Mouse (Mus musculus) lung, postnatal 0 days (tissue): ENCODE measurements around the gene Fbp2. TPM values are rescaled to one million over a fixed set of nuclear protein-coding genes. Genes with fewer than 3 reads are reported as not detected.

Source experiments
- ATAC-seq: fragments of 200-750 bp; cut with Nextera tagmentation; 2 replicates; pipeline ENCODE4 v1.8.0; 2017; ENCODE audit warnings: moderate library complexity
- DNase-seq: peaks from one replicate; pipeline ENCODE4 v3.0.0-alpha.2; 2016; ENCODE audit warnings: low spot score
- H3K27ac ChIP-seq: fragments of 300-500 bp; sonication (generic); 2 replicates; pipeline ENCODE4 v1.5.1; 2014; ENCODE audit warnings: antibody characterized with exemption, mild to moderate bottlenecking, low read length, mixed read lengths
- H3K27me3 ChIP-seq: fragments of 300-500 bp; sonication (generic); replicated peaks from 2 replicates; pipeline ENCODE4 v1.6.1; 2014; ENCODE audit warnings: low read length, mixed read lengths; ENCODE audit not compliant: insufficient read depth
- H3K36me3 ChIP-seq: fragments of 300-500 bp; sonication (generic); 2 replicates; pipeline ENCODE4 v1.6.1; 2014; ENCODE audit warnings: low read length, mixed read lengths; ENCODE audit not compliant: insufficient read depth
- H3K4me1 ChIP-seq: fragments of 300-500 bp; sonication (generic); 2 replicates; pipeline ENCODE4 v1.6.1; 2014; ENCODE audit warnings: antibody characterized with exemption, low read depth, low read length, mixed read lengths; ENCODE audit not compliant: insufficient read depth
- H3K4me2 ChIP-seq: fragments of 300-500 bp; sonication (generic); replicated peaks from 2 replicates; pipeline ENCODE4 v1.6.1; 2014; ENCODE audit warnings: low read depth, mild to moderate bottlenecking, low read length, moderate library complexity, mixed read lengths
- H3K4me3 ChIP-seq: fragments of 300-500 bp; sonication (generic); 2 replicates; pipeline ENCODE4 v1.5.1; 2014; ENCODE audit warnings: low read depth, low read length
- H3K9ac ChIP-seq: fragments of 300-500 bp; sonication (generic); replicated peaks from 2 replicates; pipeline ENCODE4 v1.6.1; 2014; ENCODE audit warnings: low read depth, mild to moderate bottlenecking
- H3K9me3 ChIP-seq: fragments of 300-500 bp; sonication (generic); 2 replicates; pipeline ENCODE4 v1.6.1; 2016; ENCODE audit warnings: low read length, mixed read lengths
- CTCF ChIP-seq: IDR thresholded peaks from 2 replicates; pipeline ENCODE4 v1.5.1; 2016; ENCODE audit warnings: antibody characterized with exemption, mild to moderate bottlenecking
- EP300 ChIP-seq: IDR thresholded peaks from 2 replicates; pipeline ENCODE4 v1.6.1; 2016; ENCODE audit warnings: antibody characterized with exemption, mild to moderate bottlenecking, control low read depth
- WGBS: fragments of 180-500 bp; shearing (Covaris S2); extraction: QIAGEN DNeasy Blood & Tissue Kit; methylation state at CpG from one replicate; pipeline ENCODE4 v1.1.7; 2014; 5-methylcytosine and 5-hydroxymethylcytosine counted together
- polyA plus RNA-seq: library from polyadenylated mRNA; unstranded; fragments of >200 nt; fragmentation: Nextera tagmentation; extraction: Ambion mirVana; gene quantifications from 2 replicates; pipeline ENCODE4 v1.2.1, GENCODE M21; 2015

Fbp2 gene
- polyA plus RNA-seq, 1 experiment from 2014 or later: 2.7 TPM

DNA sequence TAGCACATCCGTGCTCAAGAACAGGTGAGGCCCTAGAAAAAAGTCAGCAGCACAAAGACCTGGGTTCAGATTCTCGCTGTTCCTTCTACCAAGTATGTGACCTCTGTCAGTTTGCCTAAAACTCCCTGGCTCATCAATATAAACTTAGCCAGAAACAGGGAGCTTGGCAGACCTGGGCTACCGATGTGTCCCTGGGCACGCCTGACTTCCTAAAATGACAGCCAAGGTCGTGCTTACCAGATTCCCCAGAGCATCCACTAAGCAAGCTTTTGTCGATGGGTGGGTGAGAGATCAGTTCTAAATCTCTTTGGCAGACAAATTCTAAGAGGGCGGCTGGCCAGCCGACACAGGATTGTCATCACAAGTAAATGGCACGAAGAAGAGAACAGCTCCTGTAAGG lies 23.1 kb upstream of the Fbp2 start:
- 58% methylated on average over 9 of the region's 9 CpGs for WGBS
- Histone ChIP-seq H3K9me3 (no peaks in the 10 kb centered on the region), H3K9ac (no peak overlapping the region), H3K4me2 (no peak overlapping the region), H3K27me3 (no peaks in the 10 kb centered on the region), H3K4me3 (no peak overlapping the region), H3K4me1 (no peaks in the 10 kb centered on the region), H3K36me3 (no peaks in the 10 kb centered on the region), H3K27ac (peak overlapping the region; percentile 44; the same call in 1 of the 2 replicates)
- TF ChIP-seq CTCF (no peak), EP300 (no peak)
- DNase-seq (no peak), ATAC-seq (no peak)

- DNase-seq: peak; percentile 82
- peak; percentile 80 for ATAC-seq
These were observed 21.8 kb upstream of the Fbp2 start for GRCm38 (mm10) chr13:62879831-62880615.

DNA sequence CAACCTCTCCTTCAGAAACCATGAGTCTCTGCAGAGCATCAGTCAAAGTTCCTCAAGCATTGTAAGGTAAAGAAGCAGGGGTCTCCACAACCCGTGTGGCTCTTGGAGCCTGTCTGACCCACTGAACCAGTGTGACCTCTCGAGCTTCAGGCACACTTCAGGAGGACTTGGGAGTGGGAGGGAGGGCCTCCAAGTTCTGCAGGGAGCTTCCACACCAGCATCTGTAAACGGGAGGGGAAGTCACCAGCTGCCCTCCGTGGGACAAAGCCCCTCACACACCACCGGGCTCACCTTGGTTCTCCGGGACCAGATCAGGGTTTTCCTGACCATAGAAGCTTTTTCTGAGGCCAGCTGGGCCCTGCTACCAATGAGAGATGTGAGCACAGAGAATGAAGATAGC lies 21.2 kb upstream of the Fbp2 start:
- H3K36me3 ChIP-seq: no peaks in the 10 kb centered on the region
- H3K9ac ChIP-seq: no peak overlapping the region
- H3K27ac ChIP-seq: peak overlapping the region; percentile 55
- H3K27me3 ChIP-seq: no peaks in the 10 kb centered on the region
- no peaks in the 10 kb centered on the region for H3K9me3 ChIP-seq
- H3K4me3 ChIP-seq: no peak overlapping the region
- no peak overlapping the region for H3K4me2 ChIP-seq
- DNase-seq (no peak), ATAC-seq (no peak)
- WGBS: 51% methylated on average over 6 of the region's 6 CpGs
- TF ChIP-seq EP300: no peak
- no peak for TF ChIP-seq CTCF
- H3K4me1 ChIP-seq: no peaks in the 10 kb centered on the region

More at GRCm38 (mm10) chr13:62879831-62880615, 21.8 kb upstream of the Fbp2 start:
- no peaks in the 10 kb centered on the region for H3K9me3 ChIP-seq
- peak; percentile 68 for TF ChIP-seq EP300
- TF ChIP-seq CTCF: no peak
- peak overlapping the region; percentile 55 for H3K27ac ChIP-seq
- H3K4me2 ChIP-seq: no peak overlapping the region
- 45% methylated on average over 8 of the region's 8 CpGs for WGBS
- H3K4me3 ChIP-seq: no peak overlapping the region
- no peak overlapping the region for H3K9ac ChIP-seq
- H3K36me3 ChIP-seq: no peaks in the 10 kb centered on the region
- no peaks in the 10 kb centered on the region for H3K4me1 ChIP-seq
- H3K27me3 ChIP-seq: no peaks in the 10 kb centered on the region

DNA sequence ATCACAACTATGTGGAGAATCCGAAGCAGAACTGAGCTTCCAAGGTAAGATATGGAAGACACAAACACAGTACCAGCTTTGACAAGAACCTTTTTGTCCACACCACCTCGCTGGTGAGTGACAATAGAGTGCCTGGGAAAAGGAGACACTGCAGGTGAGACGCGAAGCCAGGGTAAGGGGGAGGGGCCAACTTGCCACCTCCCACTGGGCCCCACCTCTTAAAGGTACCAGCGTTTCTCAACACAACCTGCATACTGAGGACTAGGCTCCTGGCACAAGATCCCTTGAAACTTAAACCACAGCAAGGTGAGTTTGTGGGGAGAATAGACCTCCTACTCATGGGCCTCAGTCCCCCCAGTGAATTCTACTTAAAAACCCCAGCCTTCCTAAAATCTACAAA lies 19.0 kb upstream of the Fbp2 start:
- Histone ChIP-seq H3K27me3 (no peaks in the 10 kb centered on the region), H3K4me2 (no peak overlapping the region), H3K4me3 (no peak overlapping the region), H3K9me3 (no peaks in the 10 kb centered on the region), H3K4me1 (no peaks in the 10 kb centered on the region), H3K36me3 (no peaks in the 10 kb centered on the region), H3K27ac (no peak overlapping the region), H3K9ac (no peak overlapping the region)
- DNase-seq: no peak
- TF ChIP-seq CTCF (no peak), EP300 (no peak)
- 19% methylated on average over 5 of the region's 5 CpGs for WGBS
- ATAC-seq: 0 out of 2 replicates have a peak, but pooled peaks have one; percentile 32

DNA sequence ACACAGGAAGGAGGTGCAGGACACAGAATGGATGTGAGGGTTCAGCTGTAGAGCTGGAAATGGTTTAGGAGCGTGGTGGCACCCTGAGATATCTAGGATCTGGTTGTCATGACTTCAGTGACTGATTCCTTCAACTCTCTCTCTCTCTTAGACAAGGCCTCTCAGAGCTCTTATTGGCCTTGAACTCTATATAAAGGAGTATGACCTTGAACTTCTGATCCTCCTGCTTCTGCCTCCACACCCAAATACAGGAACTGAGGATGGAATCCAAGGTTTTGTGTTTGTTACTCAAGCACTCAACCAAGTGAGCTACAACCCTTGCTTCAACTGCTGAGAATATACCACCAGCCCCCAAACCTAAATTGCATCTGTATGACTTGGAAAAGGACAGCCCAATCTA lies 17.9 kb upstream of the Fbp2 start:
- Histone ChIP-seq H3K36me3 (no peaks in the 10 kb centered on the region), H3K9me3 (no peaks in the 10 kb centered on the region), H3K4me3 (no peak overlapping the region), H3K27ac (no peak overlapping the region), H3K4me2 (no peak overlapping the region), H3K27me3 (no peaks in the 10 kb centered on the region), H3K9ac (no peak overlapping the region), H3K4me1 (no peaks in the 10 kb centered on the region)
- DNase-seq: no peak
- ATAC-seq: no peak
- 93% methylated on average over 1 of the region's 1 CpGs for WGBS
- TF ChIP-seq EP300 (no peak), CTCF (no peak)

DNA sequence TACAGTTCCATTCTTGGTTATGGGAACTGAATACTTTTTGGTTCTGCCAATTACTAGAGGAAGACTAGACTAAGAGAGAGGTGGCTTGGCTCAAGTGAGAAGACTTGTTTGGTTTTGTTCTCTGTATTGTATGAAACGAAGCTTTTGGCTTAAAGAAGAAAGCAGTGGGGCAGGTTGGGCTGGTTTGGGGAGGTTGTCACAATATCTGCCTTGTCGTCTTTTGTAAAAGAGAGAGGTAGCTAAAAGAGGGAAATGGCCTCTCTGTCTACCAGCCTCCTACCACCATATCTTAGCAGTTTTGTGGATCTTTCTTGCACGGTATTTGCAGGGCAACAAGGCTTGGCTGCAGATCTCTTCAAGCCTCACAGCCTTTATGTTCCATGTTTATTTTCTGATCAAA lies 14.0 kb upstream of the Fbp2 start:
- DNase-seq (no peak), ATAC-seq (no peak)
- H3K36me3 ChIP-seq: no peaks in the 10 kb centered on the region
- no peaks in the 10 kb centered on the region for H3K4me1 ChIP-seq
- TF ChIP-seq CTCF (no peak), EP300 (no peak)
- H3K9ac ChIP-seq: no peak overlapping the region
- H3K4me3 ChIP-seq: no peak overlapping the region
- whole genome bisulfite sequencing: 49% methylated on average over 3 of the region's 3 CpGs
- no peak overlapping the region for H3K27ac ChIP-seq
- H3K27me3 ChIP-seq: no peaks in the 10 kb centered on the region
- no peaks in the 10 kb centered on the region for H3K9me3 ChIP-seq
- no peak overlapping the region for H3K4me2 ChIP-seq
